Mouse (Mus musculus) liver, postnatal 0 days (tissue): ENCODE data around the gene Clns1a.

Source experiments
- CTCF ChIP-seq: sonication (generic); IDR thresholded peaks from 2 replicates; pipeline ENCODE4 v1.5.1; 2016; ENCODE audit warnings: antibody characterized with exemption, low read depth
- EP300 ChIP-seq: IDR thresholded peaks from 2 replicates; pipeline ENCODE4 v1.6.1; 2016; ENCODE audit warnings: antibody characterized with exemption, low read depth, mild to moderate bottlenecking

GRCm38 (mm10) chr7:97707809-97708208, 11.4 kb downstream of the Clns1a start:
- TF ChIP-seq CTCF (no peak), EP300 (no peak)
